Mouse (Mus musculus) kidney, adult 2 months (tissue): ENCODE data around the gene Jade1. TPM values are rescaled to one million over a fixed set of nuclear protein-coding genes. Genes with fewer than 3 reads are reported as not detected.

Source experiments
- DNase-seq: peaks from one replicate; pipeline ENCODE4 v3.0.0; 2021
- H3K27ac ChIP-seq: fragments of 200-500 bp; 2 replicates; pipeline ENCODE4 v1.5.1; 2012; ENCODE audit warnings: low read depth, low read length, control low read depth, inconsistent platforms; ENCODE audit not compliant: insufficient read depth
- H3K27me3 ChIP-seq: fragments of 200-500 bp; replicated peaks from 2 replicates; pipeline ENCODE4 v1.6.1; 2012; ENCODE audit warnings: mild to moderate bottlenecking, moderate library complexity, low read length, inconsistent platforms; ENCODE audit not compliant: control insufficient read depth, insufficient read depth
- H3K36me3 ChIP-seq: fragments of 200-500 bp; 2 replicates; pipeline ENCODE4 v1.6.1; 2012; ENCODE audit warnings: mild to moderate bottlenecking, moderate library complexity, low read length, inconsistent platforms; ENCODE audit not compliant: control insufficient read depth, insufficient read depth
- H3K4me1 ChIP-seq: fragments of 200-500 bp; 2 replicates; pipeline ENCODE4 v1.6.1; 2011; ENCODE audit warnings: low read length; ENCODE audit not compliant: control insufficient read depth, insufficient read depth
- H3K4me3 ChIP-seq: fragments of 200-500 bp; 2 replicates; pipeline ENCODE4 v1.5.1; 2011; ENCODE audit warnings: mild to moderate bottlenecking, low read depth, low read length, control low read depth; ENCODE audit not compliant: insufficient read depth
- CTCF ChIP-seq: fragments of 200-500 bp; conservative IDR thresholded peaks from 2 replicates; pipeline ENCODE4 v1.5.1; 2011; ENCODE audit warnings: low read depth, mild to moderate bottlenecking, control low read depth, low read length, moderate library complexity, mixed read lengths; ENCODE audit not compliant: insufficient read depth, insufficient read length
- POLR2A ChIP-seq: fragments of 200-500 bp; IDR thresholded peaks from one replicate; pipeline ENCODE4 v1.6.1; 2011; ENCODE audit warnings: low read depth, low read length, control low read depth
- WGBS: fragments of 180-500 bp; shearing (Covaris S2); methylation state at CpG from one replicate; pipeline ENCODE4 v1.1.7; 2018; 5-methylcytosine and 5-hydroxymethylcytosine counted together
- polyA plus RNA-seq: library from polyadenylated mRNA; depleted of rRNA; stranded (reverse); fragments of >200 nt; gene quantifications from 2 replicates; pipeline ENCODE4 v1.2.3, GENCODE M21; 2012

Jade1 gene
- polyA plus RNA-seq, 1 experiment = 29.9 TPM

DNA sequence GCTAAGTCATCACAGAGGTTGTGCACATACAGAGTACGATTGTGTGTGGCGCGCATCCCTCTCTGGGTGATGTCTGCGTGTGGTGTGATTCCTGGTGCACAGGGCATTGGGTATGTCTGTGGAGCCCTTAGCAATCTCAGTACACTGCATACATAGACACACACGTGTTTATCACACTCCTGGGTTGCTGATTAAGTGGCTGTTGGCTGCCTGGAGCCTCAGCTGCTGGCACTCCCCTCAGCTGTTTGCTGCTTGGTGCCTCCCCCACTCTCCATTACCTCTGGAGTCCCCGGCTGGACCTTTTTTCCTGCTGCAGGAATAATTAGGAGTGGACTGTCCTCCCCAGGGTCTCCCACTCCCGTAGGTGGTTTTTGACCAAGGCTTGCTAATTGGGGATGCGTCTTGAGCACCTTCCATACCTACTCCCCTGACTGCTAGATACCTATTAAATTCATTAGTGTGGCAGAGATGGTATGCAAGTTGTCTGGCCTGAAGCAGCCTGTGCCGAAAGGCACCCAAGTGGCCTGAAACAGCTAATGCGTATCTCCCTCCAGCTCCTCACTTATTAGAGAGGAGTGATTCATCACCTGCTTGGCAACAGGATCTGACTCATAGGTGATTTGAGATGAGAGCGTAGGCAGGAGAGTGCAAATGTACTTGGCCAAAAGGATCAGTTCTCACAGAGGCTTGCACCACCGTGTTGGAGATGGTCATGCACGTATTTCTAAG, 50.2 kb downstream of the Jade1 start:
- 75% methylated on average over 13 of the region's 13 CpGs for WGBS
- no peak overlapping the region for H3K4me3 ChIP-seq
- no peaks in the 10 kb centered on the region for H3K27me3 ChIP-seq
- TF ChIP-seq CTCF (no peak), POLR2A (no peak)
- H3K36me3 ChIP-seq = peaks cover 7% of the 10 kb centered on the region; the same call in 1 of the 2 replicates
- H3K27ac ChIP-seq = no peak overlapping the region
- H3K4me1 ChIP-seq = peaks cover 2% of the 10 kb centered on the region; the same call in 1 of the 2 replicates
- no peak for DNase-seq

DNA sequence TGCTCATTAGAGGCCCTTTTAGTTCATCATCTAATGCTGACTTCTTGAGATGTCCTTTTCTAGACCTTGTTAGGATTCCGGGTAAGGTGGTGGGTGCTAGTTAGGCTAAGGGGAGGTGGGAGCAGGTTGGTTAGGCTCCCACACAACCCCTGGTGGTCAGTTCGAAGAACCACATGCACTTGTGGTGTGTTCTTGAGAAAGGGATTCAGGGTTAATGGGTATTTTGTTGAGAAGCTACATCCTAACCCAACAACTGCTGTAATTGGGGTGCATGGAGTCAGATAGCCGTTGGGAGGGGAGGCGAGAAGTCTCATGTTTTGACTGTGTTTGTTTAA, 50.8 kb downstream of the Jade1 start:
- peak; percentile 25; the same call in 1 of the 2 replicates for TF ChIP-seq CTCF
- no peak for TF ChIP-seq POLR2A
- Histone ChIP-seq H3K36me3 (peaks cover 7% of the 10 kb centered on the region; the same call in 1 of the 2 replicates), H3K27me3 (no peaks in the 10 kb centered on the region), H3K4me3 (no peak overlapping the region), H3K4me1 (peaks cover 2% of the 10 kb centered on the region; the same call in 1 of the 2 replicates), H3K27ac (no peak overlapping the region)
- WGBS = 79% methylated on average over 4 of the region's 4 CpGs
- no peak for DNase-seq

DNA sequence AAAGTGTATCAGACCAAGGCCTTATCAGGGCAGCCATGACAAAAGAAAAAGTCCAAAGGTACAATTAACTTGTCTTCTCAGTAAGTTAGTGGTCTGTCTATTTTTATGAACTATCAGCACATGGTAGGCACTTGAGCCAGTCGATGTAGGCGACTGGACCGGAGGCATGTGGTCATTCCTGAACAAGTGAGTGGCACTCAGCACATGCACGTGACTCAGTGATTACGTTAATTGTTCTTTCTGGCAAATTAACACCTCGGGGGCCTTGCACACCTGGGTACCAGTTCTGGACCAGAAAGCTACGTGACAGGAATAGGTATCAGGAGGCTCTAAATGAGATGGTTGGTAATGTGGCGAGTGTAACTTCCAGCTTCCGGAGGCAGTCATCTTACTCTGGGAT, 51.5 kb downstream of the Jade1 start:
- Histone ChIP-seq H3K36me3 (peaks cover 14% of the 10 kb centered on the region), H3K4me1 (peaks cover 2% of the 10 kb centered on the region; the same call in 1 of the 2 replicates), H3K27ac (no peak overlapping the region), H3K4me3 (no peak overlapping the region), H3K27me3 (no peaks in the 10 kb centered on the region)
- no peak for TF ChIP-seq POLR2A
- no peak for TF ChIP-seq CTCF
- 62% methylated on average over 9 of the region's 9 CpGs for WGBS
- DNase-seq = peak; percentile 53

DNA sequence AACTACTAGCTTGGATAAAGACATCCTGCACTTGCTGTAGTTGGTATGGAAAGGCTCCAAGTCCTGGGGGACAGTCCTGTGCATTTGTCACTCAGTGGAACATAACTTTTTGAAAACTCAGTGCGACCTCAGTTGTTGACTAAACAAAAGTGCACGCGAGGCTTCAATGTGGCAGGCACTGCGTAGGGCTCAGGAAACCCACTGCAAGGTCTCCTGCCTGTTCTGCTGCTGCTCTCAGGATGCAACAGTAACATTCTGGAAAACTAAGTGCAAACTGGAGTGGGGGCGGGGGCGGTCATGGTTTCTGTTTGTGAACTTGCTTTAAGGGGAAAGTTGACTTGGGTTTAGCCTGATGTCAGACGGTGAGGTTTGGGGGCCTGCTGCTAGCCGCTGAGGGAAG, 51.9 kb downstream of the Jade1 start:
- 61% methylated on average over 8 of the region's 8 CpGs for WGBS
- H3K27ac ChIP-seq = no peak overlapping the region; the same call in 1 of the 2 replicates
- peaks cover 2% of the 10 kb centered on the region; the same call in 1 of the 2 replicates for H3K4me1 ChIP-seq
- H3K27me3 ChIP-seq = no peaks in the 10 kb centered on the region
- TF ChIP-seq POLR2A (no peak), CTCF (no peak)
- no peak overlapping the region for H3K4me3 ChIP-seq
- no peak for DNase-seq
- H3K36me3 ChIP-seq = peaks cover 16% of the 10 kb centered on the region

DNA sequence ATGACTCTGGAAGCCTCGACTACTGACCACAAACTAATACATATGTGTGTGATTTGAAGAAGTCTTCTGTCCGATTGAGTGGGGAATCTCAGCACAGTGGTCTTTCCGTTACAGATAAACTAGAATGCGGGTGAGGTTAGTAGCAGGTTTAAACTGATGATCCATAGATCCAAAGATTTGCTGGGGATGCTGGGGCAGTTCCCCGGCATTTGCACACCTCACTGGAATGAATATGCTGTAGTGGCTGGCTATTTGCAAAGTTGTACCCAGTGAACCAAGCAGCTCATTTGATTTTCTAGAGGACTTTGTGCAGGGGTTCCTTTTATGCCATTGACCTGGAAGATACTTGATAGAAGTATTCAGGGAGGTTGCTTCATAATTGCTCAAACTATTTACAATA, 53.5 kb downstream of the Jade1 start:
- 83% methylated on average over 5 of the region's 5 CpGs for WGBS
- Histone ChIP-seq H3K4me3 (no peak overlapping the region), H3K36me3 (peaks cover 22% of the 10 kb centered on the region)

DNA sequence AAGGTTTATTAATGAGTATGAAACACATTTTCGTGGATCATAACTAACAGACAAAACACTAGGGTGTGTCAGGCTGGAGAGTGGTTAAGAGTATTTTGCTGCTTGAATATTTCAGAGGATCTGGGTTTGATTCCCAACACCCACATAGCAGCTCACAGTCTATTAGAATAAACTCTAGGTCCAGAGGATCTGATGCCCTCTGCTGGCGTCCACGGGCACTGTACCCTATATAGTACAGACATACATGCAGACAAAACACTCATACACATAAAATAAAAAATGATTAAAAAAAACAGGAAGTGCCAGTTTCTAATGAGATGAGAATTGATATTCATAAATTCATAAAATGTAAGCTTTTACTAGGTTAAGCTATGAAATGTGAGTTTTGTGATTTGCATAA, 56.7 kb downstream of the Jade1 start:
- 97% methylated on average over 3 of the region's 3 CpGs for WGBS
- peak; percentile 44 for TF ChIP-seq CTCF
- TF ChIP-seq POLR2A = no peak
- Histone ChIP-seq H3K4me1 (peaks cover 2% of the 10 kb centered on the region; the same call in 1 of the 2 replicates), H3K27me3 (no peaks in the 10 kb centered on the region), H3K27ac (no peak overlapping the region), H3K36me3 (peaks cover 23% of the 10 kb centered on the region), H3K4me3 (no peak overlapping the region)
- peak; percentile 27 for DNase-seq

More for the DNA sequence above, 53.5 kb downstream of the Jade1 start:
- peaks cover 2% of the 10 kb centered on the region; the same call in 1 of the 2 replicates for H3K4me1 ChIP-seq
- TF ChIP-seq POLR2A (no peak), CTCF (no peak)
- no peak for DNase-seq
- H3K27ac ChIP-seq = no peak overlapping the region
- no peaks in the 10 kb centered on the region for H3K27me3 ChIP-seq

DNA sequence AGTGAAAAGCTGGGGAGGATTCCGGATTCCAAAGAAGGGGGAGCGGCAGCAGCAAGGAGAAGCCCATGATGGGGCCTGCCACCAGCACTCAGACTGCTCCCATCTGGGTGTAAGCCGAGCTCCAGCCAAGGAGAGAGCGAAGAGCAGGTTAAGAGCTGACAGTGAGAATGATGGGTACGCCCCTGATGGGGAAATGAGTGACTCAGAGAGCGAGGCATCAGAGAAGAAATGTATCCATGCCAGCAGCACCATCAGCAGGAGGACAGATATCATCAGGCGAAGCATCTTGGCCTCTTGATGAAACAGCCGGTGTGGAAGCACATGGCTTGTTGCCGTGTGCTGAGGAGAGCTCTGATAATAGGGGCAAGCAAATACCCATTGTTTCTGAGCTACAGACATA, 58.2 kb downstream of the Jade1 start:
- H3K4me1 ChIP-seq = 0 out of 2 replicates have a peak, but pooled peaks cover 2% of the 10 kb centered on the region
- H3K27me3 ChIP-seq = no peaks in the 10 kb centered on the region
- H3K4me3 ChIP-seq = no peak overlapping the region
- H3K27ac ChIP-seq = no peak overlapping the region
- WGBS = 87% methylated on average over 9 of the region's 9 CpGs
- peaks cover 23% of the 10 kb centered on the region for H3K36me3 ChIP-seq
- DNase-seq = no peak
- no peak for TF ChIP-seq CTCF
- no peak for TF ChIP-seq POLR2A
